Mouse (Mus musculus) naive thymus-derived CD4-positive, alpha-beta T cell, adult 2 months (primary cell): ENCODE results near the gene Zc3h12a.
A peak's percentile ranks its signal among the peaks of the same experiment; 100 is the strongest.

Experiments
- DNase-seq: peaks from one replicate; pipeline ENCODE4 v3.0.0-alpha.2; 2011; ENCODE audit warnings: low read depth

Zc3h12a gene

DNA sequence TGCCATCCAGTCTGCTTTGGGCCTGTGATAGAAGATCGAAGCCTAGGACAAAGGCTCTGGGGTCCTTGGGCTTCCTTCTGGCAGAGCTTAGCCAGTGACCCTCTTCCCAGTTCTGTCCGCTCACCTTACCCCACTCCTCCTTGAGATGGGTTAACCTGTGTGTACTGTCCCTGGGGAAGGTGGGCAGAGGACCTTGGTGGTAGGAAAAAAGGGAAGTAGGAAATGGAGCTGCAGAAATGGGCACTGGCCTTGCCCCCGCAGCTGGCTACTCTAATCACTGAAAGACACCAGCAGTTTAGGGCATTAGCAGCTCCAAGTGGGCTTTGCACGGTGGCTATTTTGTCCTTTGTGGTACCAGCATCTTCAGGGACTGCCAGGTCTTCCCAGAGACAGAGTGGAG lies 12.6 kb downstream of the Zc3h12a start:
- no peak for DNase-seq

DNA sequence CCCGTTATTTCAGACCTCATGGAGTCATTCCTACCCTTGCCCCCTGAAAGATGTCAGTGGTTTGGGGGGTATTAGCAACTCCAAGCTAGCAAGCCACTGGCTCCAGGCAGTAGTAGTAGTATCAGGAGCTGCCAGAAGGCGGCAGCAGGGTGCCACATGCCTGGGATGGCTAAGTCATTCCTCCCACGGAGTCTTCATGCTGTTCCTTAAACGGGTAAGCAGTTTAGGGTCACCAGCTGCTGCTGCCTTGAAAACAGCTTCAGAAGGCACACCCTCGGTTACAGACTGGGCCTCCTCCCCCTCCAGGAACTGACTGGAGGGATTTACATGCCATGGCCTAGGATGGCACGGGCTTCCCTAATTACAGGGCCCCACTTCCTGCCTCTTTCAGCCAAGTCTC lies 13.0 kb downstream of the Zc3h12a start:
- DNase-seq, result peak; percentile 81

DNA sequence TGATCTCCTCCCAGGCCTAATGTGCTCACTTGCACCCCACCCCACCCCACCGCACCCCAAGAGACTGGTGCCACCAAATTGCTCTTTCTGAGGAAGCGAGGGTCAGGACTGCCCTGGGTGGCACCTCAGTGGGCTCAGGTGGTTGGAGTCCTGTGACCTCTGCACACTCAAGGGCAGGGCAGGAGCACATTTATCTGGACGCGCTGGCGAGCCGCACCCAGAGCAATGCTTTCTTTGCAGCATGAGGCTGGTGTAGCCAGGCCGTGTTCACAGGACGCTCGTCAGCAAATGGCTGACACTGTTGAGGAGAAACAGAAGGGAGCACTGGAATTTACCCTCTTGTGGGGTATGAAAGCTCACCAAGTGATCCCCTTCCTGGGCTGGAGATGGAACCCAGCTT lies 22.3 kb downstream of the Zc3h12a start:
- no peak for DNase-seq

DNA sequence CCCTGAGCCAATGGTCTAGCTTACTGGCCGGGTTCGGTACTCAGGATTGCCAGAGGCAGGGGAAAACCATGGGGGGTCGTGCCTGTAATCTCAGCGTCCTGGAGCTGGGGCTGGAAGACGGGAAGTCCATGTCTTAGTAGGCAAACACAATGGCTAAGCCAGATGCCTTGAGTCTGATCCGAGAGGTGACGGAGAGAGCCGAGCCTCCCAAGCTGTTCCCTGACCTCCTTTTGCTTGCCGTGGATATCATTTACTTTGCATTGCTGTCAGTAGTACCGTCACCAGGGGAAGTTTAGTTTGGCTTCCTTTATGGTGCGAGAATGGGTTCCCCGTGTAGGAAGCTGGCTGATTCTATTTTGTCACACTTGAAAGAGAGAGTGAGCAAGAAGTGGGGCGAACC lies 26.3 kb downstream of the Zc3h12a start:
- DNase-seq, result no peak

DNA sequence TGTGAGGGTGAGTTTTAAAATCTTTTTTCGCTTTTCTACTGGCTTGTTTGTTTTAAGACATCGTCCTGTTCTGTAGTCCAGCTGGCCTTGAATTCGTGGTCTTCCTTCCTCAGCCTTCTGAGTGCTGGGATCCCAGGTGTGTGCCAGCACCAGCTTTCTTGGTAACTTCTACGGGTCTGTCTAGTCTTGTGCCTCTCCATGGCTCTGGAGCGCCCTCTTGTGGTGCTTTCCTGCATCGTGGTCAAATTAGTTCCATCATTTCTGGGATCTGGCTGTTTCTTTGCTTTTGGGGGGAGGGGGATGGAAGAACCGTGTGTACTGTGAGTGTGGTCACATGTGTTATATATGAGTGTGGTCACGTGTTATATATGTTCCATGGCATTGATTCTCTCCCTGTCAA lies 28.2 kb downstream of the Zc3h12a start:
- DNase-seq, result peak; percentile 92

DNA sequence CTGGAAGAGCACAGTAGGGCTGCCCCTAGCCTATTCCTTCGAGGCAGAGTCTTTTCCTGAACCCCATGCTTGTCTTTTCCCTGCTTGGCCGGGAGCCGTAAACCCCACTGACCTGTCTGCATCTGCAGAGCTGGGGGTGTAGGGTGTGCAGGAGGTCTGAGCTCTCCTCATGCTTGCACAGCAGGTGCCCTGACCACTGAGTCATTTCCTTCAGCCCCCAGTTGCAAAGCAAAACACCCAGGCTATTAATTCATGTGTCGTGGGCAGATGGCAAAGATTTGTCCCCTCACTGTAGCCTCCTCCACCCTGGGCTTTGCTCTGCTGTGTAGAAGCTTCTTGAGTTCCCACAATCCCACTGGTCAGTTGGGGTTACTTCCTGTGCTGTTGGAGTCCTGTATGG lies 30.2 kb downstream of the Zc3h12a start:
- DNase-seq, result no peak

DNA sequence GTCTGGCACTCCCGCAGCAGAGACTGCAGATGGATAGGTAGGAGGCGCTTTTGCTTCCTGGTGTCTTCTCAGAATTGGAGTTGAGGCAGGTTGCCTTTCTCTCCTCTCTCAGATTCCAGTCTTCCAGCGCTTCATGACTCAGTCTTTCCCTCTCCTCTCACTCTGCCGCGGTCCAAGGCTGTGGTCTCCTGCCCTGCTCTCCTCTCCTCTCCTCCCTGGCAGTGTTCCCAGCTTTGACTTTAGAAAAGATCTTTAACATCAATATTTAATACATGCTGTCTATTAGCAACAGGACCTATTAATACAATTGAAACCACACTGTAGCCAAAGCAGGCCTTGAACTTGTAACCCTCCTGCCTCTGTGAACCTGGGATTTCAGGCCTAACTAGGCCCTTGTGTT lies 31.6 kb downstream of the Zc3h12a start:
- DNase-seq, result no peak

DNA sequence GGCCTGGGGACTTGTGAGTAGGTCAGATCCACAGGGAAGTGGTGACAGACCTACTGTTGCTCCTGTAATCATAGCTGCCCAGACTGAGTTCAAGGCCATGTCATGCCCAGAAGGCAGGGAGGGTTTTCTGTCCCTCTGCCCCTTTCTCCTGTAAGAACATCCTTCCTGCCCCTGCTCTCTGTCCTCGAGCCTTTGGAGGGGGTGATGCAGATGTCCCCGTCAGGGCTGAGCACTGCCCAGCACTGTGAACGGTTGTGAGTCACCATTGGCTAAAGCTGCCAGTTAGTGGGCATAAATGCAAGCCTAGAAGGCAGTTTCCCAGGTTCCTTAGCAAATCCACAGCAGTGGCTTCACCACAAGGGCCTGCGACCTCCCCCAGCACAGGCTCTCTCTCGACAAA lies 34.6 kb downstream of the Zc3h12a start:
- DNase-seq, result no peak

DNA sequence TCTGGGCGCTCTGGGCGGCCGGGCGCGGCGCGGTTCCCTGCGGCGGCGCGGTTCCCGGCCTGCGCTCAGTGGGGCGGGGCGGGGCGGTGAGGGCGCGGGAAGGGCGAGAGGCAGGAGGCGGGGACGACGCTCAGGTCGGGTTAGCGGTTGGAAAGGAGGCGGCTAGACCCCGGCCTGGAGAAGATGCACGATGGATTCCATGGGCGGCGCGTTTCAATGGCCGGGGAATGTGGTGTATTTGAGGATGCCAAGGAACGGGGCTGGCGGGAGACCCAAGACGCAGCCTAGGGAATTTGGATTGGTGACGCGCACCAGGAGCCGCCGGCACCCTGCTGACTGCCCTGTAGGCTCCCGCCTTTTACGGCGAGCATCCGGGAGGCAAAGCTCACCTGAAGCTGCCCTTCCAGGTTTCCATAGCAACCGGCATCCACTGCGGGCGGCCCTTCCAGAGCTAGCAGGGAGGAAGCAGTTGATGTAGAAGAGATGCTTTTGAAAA lies 42.2 kb downstream of the Zc3h12a start:
- peak; percentile 75 for DNase-seq

DNA sequence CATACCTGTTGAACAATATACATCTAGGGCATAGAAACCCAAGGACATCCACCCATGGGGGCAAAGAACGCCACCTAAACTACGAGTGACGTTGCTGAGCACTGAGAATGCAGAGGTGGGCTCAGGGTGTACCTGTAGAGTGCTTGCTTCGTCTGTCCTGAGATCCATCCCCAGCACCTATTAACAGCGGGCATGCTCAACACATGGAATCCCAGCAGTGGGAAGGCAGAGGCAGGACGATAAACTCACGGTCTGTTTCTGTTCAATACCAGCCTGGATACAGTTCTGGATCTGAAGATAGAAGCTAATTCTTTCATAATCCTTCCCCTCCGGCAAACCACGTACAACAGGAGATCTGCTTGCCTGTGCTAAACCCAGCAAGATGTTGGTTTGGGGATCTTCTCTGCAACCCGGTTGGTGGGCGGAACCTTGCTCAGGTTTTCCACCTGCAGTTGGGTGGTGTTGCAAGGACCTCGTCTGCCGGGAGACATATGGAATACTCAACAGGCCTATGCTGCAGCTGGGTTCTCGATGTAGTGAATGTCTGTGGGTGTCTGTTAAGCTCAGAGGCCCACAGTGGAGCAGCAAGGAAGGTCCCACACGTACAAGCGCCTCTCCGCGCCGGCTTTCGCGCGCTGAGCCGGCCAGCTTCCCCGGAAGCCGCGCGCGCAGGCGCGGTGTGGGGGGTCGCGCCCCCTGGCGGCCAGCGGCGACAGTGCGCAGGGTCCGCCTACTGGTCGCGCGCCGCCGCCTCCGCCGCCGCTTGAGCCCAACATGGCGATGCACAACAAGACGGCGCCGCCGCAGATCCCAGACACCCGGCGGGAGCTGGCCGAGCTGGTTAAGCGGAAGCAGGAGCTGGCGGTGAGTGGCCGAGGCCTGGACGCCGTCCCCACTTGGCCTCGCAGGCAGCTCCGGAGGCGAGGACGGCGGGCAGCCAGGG lies 43.0 kb downstream of the Zc3h12a start, which contains the start of gene Meaf6:
Gene Meaf6, plus strand, starts transcription at position 732 of the 943 bp plus-strand sequence.
- peak; percentile 96 for DNase-seq

DNA sequence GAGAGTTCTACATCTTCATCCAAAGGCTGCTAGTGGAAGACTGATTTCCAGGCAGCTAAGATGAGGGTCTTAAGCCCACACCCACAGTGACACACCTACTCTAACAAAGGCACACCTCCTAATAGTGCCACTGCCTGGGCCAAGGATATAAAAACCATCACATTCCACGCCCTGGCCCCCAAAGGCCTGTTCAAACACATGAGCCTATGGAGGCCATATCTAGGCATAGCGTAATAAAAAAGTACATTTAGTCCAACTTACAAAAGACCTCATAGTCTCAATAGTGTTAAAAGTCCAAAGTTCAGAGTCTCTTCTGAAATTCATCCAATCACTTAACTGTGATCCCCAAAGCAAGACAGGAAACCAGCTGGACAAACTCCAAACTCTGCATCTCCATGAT lies 48.9 kb downstream of the Zc3h12a start:
- no peak for DNase-seq

DNA sequence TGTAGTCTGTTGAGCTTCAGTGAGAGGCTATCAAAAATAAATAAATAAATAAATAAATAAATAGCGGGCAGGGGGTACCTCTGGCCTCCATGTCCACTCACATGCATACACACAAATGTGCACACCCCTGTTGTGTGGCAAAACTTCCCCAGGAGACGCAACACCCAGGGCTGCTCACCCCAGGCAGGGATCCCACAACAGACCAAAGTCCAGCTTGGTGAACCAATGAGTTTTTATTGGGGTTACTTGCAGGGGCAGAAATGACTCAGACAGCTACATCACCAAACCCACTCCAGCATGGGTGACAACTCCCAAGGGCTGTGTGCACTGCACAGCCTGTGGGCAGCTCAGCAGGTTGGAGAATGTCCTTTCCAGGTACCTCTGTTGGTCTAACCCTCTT lies 49.9 kb downstream of the Zc3h12a start:
- DNase-seq, result no peak
